Mouse (Mus musculus): ENCODE results near the gene Syn3. TPM values are rescaled to one million over a fixed set of nuclear protein-coding genes. Genes with fewer than 3 reads are reported as not detected.

Syn3 gene
- polyA plus RNA-seq, 1 experiment from 2014 or later: 4.0 TPM

GRCm38 (mm10) chr10:86455296-86456055, 43.2 kb downstream of the Syn3 start:
- Histone ChIP-seq H3K9me3 (replicated peaks; ENCODE audit: control insufficient read depth, low read length) (no peaks in the 10 kb centered on the region), H3K36me3 (ENCODE audit: control insufficient read depth, insufficient read depth, low read length) (no peaks in the 10 kb centered on the region), H3K27me3 (ENCODE audit: control insufficient read depth, insufficient read depth, low read length) (no peaks in the 10 kb centered on the region), H3K27ac (ENCODE audit: low read length) (no peak overlapping the region), H3K4me2 (ENCODE audit: low read depth, low read length) (no peak overlapping the region), H3K4me1 (ENCODE audit: control insufficient read depth, insufficient read depth, low read length) (0 out of 2 replicates have a peak, but pooled peaks cover 6% of the 10 kb centered on the region), H3K9ac (ENCODE audit: low read length) (no peak overlapping the region), H3K4me3 (replicated peaks; ENCODE audit: low read length) (no peak overlapping the region)
- 53% methylated on average over 5 of the region's 5 CpGs for WGBS
- ATAC-seq (ENCODE audit: insufficient read depth, low FRiP score): no peak

- ATAC-seq (ENCODE audit: insufficient read depth, low FRiP score): peak; percentile 60
- WGBS: 37% methylated on average over 6 of the region's 6 CpGs
- no peaks in the 10 kb centered on the region for H3K9me3 ChIP-seq (replicated peaks; ENCODE audit: control insufficient read depth, low read length)
Measured at GRCm38 (mm10) chr10:86452326-86452995, 46.2 kb downstream of the Syn3 start.

GRCm38 (mm10) chr10:86451294-86451693, 47.4 kb downstream of the Syn3 start:
- no peak overlapping the region for H3K4me2 ChIP-seq (ENCODE audit: low read depth, low read length)
- ATAC-seq (ENCODE audit: insufficient read depth, low FRiP score): no peak
- H3K27ac ChIP-seq (ENCODE audit: low read length): no peak overlapping the region
- no peaks in the 10 kb centered on the region for H3K9me3 ChIP-seq (replicated peaks; ENCODE audit: control insufficient read depth, low read length)
- WGBS: 89% methylated on average over 5 of the region's 5 CpGs
- no peak overlapping the region for H3K4me3 ChIP-seq (replicated peaks; ENCODE audit: low read length)
- no peaks in the 10 kb centered on the region for H3K27me3 ChIP-seq (ENCODE audit: control insufficient read depth, insufficient read depth, low read length)
- H3K9ac ChIP-seq (ENCODE audit: low read length): no peak overlapping the region
- no peaks in the 10 kb centered on the region for H3K36me3 ChIP-seq (ENCODE audit: control insufficient read depth, insufficient read depth, low read length)
- H3K4me1 ChIP-seq (ENCODE audit: control insufficient read depth, insufficient read depth, low read length): 0 out of 2 replicates have a peak, but pooled peaks cover 4% of the 10 kb centered on the region

More at GRCm38 (mm10) chr10:86452326-86452995, 46.2 kb downstream of the Syn3 start:
- H3K27ac ChIP-seq (ENCODE audit: low read length): no peak overlapping the region
- H3K4me3 ChIP-seq (replicated peaks; ENCODE audit: low read length): no peak overlapping the region
- H3K27me3 ChIP-seq (ENCODE audit: control insufficient read depth, insufficient read depth, low read length): no peaks in the 10 kb centered on the region
- H3K4me2 ChIP-seq (ENCODE audit: low read depth, low read length): no peak overlapping the region
- H3K36me3 ChIP-seq (ENCODE audit: control insufficient read depth, insufficient read depth, low read length): no peaks in the 10 kb centered on the region
- H3K4me1 ChIP-seq (ENCODE audit: control insufficient read depth, insufficient read depth, low read length): 0 out of 2 replicates have a peak, but pooled peaks cover 6% of the 10 kb centered on the region
- H3K9ac ChIP-seq (ENCODE audit: low read length): no peak overlapping the region

- H3K27me3 ChIP-seq (ENCODE audit: control insufficient read depth, insufficient read depth, low read length): no peaks in the 10 kb centered on the region
- H3K36me3 ChIP-seq (ENCODE audit: control insufficient read depth, insufficient read depth, low read length): no peaks in the 10 kb centered on the region
- H3K27ac ChIP-seq (ENCODE audit: low read length): no peak overlapping the region
- H3K4me3 ChIP-seq (replicated peaks; ENCODE audit: low read length): no peak overlapping the region
- no peaks in the 10 kb centered on the region for H3K4me1 ChIP-seq (ENCODE audit: control insufficient read depth, insufficient read depth, low read length)
- no peaks in the 10 kb centered on the region for H3K9me3 ChIP-seq (replicated peaks; ENCODE audit: control insufficient read depth, low read length)
- no peak for ATAC-seq (ENCODE audit: insufficient read depth, low FRiP score)
- no peak overlapping the region for H3K4me2 ChIP-seq (ENCODE audit: low read depth, low read length)
- H3K9ac ChIP-seq (ENCODE audit: low read length): no peak overlapping the region
Measured at GRCm38 (mm10) chr10:86446649-86447048, 52.0 kb downstream of the Syn3 start.

GRCm38 (mm10) chr10:86445207-86445606, 53.5 kb downstream of the Syn3 start:
- no peaks in the 10 kb centered on the region for H3K27me3 ChIP-seq (ENCODE audit: control insufficient read depth, insufficient read depth, low read length)
- 75% methylated on average over 2 of the region's 2 CpGs for WGBS
- H3K9me3 ChIP-seq (replicated peaks; ENCODE audit: control insufficient read depth, low read length): no peaks in the 10 kb centered on the region
- no peak overlapping the region for H3K27ac ChIP-seq (ENCODE audit: low read length)
- no peaks in the 10 kb centered on the region for H3K4me1 ChIP-seq (ENCODE audit: control insufficient read depth, insufficient read depth, low read length)
- no peak for ATAC-seq (ENCODE audit: insufficient read depth, low FRiP score)
- H3K9ac ChIP-seq (ENCODE audit: low read length): no peak overlapping the region
- H3K36me3 ChIP-seq (ENCODE audit: control insufficient read depth, insufficient read depth, low read length): no peaks in the 10 kb centered on the region
- no peak overlapping the region for H3K4me2 ChIP-seq (ENCODE audit: low read depth, low read length)
- H3K4me3 ChIP-seq (replicated peaks; ENCODE audit: low read length): no peak overlapping the region

GRCm38 (mm10) chr10:86444665-86445064, 54.0 kb downstream of the Syn3 start:
- 77% methylated on average over 3 of the region's 3 CpGs for WGBS
- Histone ChIP-seq H3K9me3 (replicated peaks; ENCODE audit: control insufficient read depth, low read length) (no peaks in the 10 kb centered on the region), H3K27ac (ENCODE audit: low read length) (no peak overlapping the region), H3K9ac (ENCODE audit: low read length) (no peak overlapping the region), H3K36me3 (ENCODE audit: control insufficient read depth, insufficient read depth, low read length) (no peaks in the 10 kb centered on the region), H3K4me3 (replicated peaks; ENCODE audit: low read length) (no peak overlapping the region), H3K4me2 (ENCODE audit: low read depth, low read length) (no peak overlapping the region), H3K27me3 (ENCODE audit: control insufficient read depth, insufficient read depth, low read length) (no peaks in the 10 kb centered on the region), H3K4me1 (ENCODE audit: control insufficient read depth, insufficient read depth, low read length) (no peaks in the 10 kb centered on the region)
- no peak for ATAC-seq (ENCODE audit: insufficient read depth, low FRiP score)

GRCm38 (mm10) chr10:86441765-86442164, 56.9 kb downstream of the Syn3 start:
- Histone ChIP-seq H3K4me1 (ENCODE audit: control insufficient read depth, insufficient read depth, low read length) (no peaks in the 10 kb centered on the region), H3K4me2 (ENCODE audit: low read depth, low read length) (no peak overlapping the region), H3K9me3 (replicated peaks; ENCODE audit: control insufficient read depth, low read length) (no peaks in the 10 kb centered on the region), H3K9ac (ENCODE audit: low read length) (no peak overlapping the region), H3K36me3 (ENCODE audit: control insufficient read depth, insufficient read depth, low read length) (no peaks in the 10 kb centered on the region), H3K27me3 (ENCODE audit: control insufficient read depth, insufficient read depth, low read length) (no peaks in the 10 kb centered on the region), H3K4me3 (replicated peaks; ENCODE audit: low read length) (no peak overlapping the region), H3K27ac (ENCODE audit: low read length) (no peak overlapping the region)
- ATAC-seq (ENCODE audit: insufficient read depth, low FRiP score): no peak
- 38% methylated on average over 3 of the region's 3 CpGs for WGBS

- no peaks in the 10 kb centered on the region for H3K27me3 ChIP-seq (ENCODE audit: control insufficient read depth, insufficient read depth, low read length)
- H3K9me3 ChIP-seq (replicated peaks; ENCODE audit: control insufficient read depth, low read length): no peaks in the 10 kb centered on the region
- no peak overlapping the region for H3K4me3 ChIP-seq (replicated peaks; ENCODE audit: low read length)
- WGBS: 91% methylated on average over 4 of the region's 4 CpGs
- H3K4me2 ChIP-seq (ENCODE audit: low read depth, low read length): no peak overlapping the region
- H3K27ac ChIP-seq (ENCODE audit: low read length): no peak overlapping the region
- H3K9ac ChIP-seq (ENCODE audit: low read length): no peak overlapping the region
- no peaks in the 10 kb centered on the region for H3K4me1 ChIP-seq (ENCODE audit: control insufficient read depth, insufficient read depth, low read length)
- no peak for ATAC-seq (ENCODE audit: insufficient read depth, low FRiP score)
- no peaks in the 10 kb centered on the region for H3K36me3 ChIP-seq (ENCODE audit: control insufficient read depth, insufficient read depth, low read length)
Measured at GRCm38 (mm10) chr10:86439640-86440039, 59.1 kb downstream of the Syn3 start.

GRCm38 (mm10) chr10:86437294-86437693, 61.4 kb downstream of the Syn3 start:
- 85% methylated on average over 11 of the region's 11 CpGs for WGBS
- H3K9me3 ChIP-seq (replicated peaks; ENCODE audit: control insufficient read depth, low read length): no peaks in the 10 kb centered on the region

More at GRCm38 (mm10) chr10:86437294-86437693, 61.4 kb downstream of the Syn3 start:
- Histone ChIP-seq H3K9ac (ENCODE audit: low read length) (no peak overlapping the region), H3K4me2 (ENCODE audit: low read depth, low read length) (no peak overlapping the region), H3K36me3 (ENCODE audit: control insufficient read depth, insufficient read depth, low read length) (no peaks in the 10 kb centered on the region), H3K27ac (ENCODE audit: low read length) (no peak overlapping the region), H3K4me3 (replicated peaks; ENCODE audit: low read length) (no peak overlapping the region), H3K4me1 (ENCODE audit: control insufficient read depth, insufficient read depth, low read length) (no peaks in the 10 kb centered on the region), H3K27me3 (ENCODE audit: control insufficient read depth, insufficient read depth, low read length) (no peaks in the 10 kb centered on the region)
- no peak for ATAC-seq (ENCODE audit: insufficient read depth, low FRiP score)

Measured in stomach, embryonic 16.5 days (tissue).